Mouse (Mus musculus) layer of hippocampus, adult 8-10 months (tissue): ENCODE measurements around the gene Zfp30. TPM values are rescaled to one million over a fixed set of nuclear protein-coding genes. Genes with fewer than 3 reads are reported as not detected.
A peak's percentile ranks its signal among the peaks of the same experiment; 100 is the strongest.

ENCODE experiments used
- DNase-seq, 2 experiments: peaks; one replicate each; pipeline ENCODE4 v3.0.0; 2022; ENCODE audit warnings: low spot score in 2 of 2
- total RNA-seq, 4 experiments: library from RNA; stranded (reverse); gene quantifications; 2 replicates each; pipeline ENCODE4 v1.2.4; 2022

The Zfp30 gene
- 10 to 100 TPM; 10.2 to 11.7 (median 10.5) TPM for total RNA-seq

DNA sequence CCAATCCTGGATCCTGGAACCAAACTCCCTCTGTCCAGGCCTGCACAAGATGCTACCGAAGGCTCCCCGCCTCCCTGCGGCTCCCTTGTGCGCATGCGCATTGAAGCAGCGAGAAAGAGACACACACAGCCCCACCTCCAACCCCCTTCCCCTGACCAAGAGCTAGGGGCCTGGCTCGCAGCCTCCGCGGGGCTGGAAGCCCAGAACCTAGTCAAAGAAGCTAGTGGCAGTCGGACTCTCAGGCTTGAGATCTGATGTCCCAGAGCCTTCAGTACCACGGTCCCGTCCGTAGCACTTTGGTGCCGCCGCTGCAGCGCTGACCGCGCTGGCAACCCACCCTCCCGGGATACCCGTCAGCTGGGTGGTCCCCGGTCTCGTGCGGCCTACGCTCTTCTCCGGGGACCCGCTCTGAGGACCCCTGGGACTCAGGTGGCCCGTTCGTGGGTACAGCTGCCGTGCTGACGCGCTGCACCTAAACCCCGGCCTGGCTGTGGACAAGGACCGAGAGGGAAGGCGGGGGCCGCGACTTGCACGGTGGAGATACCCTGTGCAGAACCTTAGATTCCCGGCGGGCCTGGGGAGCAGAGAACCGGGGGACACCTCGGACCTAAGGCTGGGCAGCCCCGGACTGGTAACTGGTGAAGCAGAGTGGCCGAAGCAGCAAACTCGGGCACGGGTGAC is at the start of gene Zfp30:
TSS of gene Zfp30 (plus strand) at position 128 of the 681 bp plus-strand sequence.
- peak; percentile 81 to 85 for DNase-seq

DNA sequence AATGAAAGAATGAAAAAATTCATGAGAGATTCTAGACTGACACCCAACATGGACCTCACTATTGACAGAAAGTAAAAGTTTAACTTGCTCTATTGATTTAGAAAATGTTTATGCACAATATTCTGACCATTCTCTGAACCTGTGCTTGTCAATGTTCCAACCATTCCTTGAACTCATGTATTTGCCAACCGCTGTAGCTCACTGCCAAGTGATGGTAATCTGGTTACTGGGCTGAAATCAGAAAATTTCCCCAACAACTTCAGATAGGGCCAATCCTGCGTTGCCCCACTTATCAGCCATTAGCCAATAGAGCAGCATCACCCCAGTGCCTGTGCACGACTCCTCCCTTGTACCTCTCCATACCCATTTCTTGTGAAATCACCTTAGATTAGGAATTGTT is 41.5 kb upstream of the Zfp30 start:
- no peak for DNase-seq

DNA sequence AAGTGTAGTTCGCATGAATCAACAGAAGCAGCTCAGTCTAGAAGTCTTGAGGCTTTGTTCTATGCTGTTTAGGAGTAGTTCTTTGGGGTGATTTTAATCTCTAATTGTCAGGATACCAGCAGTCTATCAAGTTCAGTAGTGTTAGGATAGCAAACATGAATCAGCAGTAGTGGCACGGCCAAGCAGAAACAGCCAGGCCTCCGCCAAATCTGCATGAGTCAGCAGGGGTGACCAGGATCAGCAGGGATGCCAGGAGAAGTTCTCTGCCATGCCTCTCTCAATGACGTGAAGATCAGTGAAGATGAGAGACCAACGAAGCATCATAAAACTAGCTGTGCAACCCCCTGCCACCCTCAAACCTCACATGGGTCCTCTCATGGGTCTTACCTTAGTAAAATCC is 23.3 kb upstream of the Zfp30 start:
- no peak for DNase-seq

DNA sequence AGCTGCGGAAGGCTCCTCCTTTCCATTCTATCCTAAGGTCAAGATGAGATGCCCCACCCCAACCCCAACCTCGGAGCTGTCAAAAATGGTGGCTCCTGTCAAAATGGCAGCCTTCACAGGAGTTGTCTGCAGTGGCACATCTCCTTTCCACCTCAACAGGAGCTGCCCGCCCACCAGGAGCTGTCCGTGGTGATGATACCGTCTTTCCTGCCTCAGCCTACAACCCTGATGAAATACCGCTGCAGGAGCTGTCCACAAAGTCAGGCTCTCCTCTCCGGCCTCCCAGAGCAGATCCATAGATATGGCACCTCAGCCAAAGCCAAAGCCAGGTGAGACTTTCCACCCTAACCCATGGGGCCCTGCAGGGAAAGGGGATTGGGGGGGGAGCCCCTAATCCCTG is 19.1 kb upstream of the Zfp30 start:
- no peak for DNase-seq

DNA sequence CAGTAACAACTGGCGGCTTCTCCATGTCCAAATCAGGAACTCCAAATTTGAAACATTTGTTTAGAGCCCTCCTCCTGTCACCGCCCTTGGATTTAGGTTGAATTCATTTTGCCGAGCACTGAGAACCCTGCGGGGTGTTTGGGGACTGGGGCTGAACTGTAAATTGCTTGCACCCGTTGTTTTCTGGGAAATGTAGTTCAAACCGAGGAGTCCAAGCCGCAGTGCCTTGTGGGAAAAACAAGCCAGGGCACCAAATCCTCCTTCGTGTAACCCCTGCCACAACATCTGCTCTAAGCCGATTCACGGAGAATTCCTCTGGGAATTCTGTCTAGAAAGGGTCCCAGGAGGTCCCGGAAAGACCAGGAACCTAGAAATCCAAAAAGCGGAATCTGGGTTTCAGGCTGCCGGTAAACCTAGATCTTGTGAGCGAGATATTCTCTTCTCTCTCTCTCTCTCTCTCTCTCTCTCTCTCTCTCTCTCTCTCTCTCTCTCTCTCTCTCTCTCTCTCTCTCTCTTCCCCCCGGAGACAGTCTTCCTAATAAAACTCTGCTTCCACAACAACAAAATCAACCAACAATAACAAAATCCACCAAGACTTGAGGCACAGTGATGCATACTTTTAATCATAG is 16.6 kb upstream of the Zfp30 start:
- DNase-seq = peak; percentile 80 to 84

DNA sequence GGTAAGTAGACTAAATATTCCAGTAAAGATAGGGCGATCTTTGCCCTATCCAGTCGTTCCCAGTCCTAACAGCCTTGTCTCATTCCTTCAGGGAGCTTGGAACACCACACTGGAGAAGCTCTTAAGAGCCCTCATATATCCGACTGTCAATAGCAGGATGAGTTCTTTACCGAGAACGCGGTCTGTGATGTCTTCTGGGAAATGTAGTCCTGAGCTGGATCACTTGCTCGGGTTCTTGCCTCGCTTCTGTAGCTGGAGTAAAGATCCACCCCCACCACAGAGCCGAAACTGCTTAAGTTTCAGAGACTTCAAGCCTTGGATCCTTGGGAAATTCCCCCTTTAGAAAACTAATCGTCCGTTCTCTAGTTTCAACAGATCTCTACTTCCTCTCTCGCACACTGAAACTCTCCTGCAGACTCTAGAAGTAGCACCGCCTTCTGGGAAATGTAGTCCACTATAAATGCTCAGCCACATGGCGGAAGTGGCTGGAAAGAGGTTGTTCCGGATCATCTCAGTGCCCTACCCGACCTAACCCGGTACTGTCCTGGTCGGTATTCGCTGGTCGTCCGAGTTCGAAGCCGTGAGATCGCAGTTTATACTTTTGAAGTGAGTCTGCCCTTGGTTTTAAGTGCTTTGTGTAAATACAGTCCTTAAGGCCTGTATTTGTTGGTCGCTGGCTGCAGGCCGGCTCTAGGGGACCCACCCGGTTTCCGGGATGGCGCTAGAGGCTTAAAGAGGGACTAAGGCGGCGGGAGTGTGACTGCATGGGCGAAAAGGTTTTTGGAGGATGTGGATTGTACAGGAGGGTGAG is 15.5 kb upstream of the Zfp30 start, which contains the start of gene Zfp84:
TSS of gene Zfp84 (plus strand) at position 463 of the 811 bp plus-strand sequence.
- peak; percentile 89 to 92 for DNase-seq

DNA sequence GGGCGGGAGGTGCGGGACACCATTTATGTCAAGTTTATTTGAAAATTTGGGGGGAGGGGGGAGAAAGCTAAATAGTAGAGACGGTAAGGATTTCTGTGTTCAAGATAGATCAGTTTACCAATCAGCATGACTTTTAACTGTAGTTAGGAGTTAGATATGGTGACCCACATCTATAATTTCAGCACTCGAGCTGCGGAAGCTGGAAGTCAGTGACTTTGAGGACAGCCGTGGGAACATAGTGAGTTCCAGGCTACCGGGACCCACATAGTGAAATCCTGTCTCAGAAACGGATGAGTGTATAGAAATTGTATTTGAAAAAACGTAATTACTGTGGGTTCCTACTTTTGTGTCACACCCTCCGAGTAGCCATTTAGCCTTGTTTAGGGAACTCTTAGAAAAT is 14.8 kb upstream of the Zfp30 start:
- no peak for DNase-seq

DNA sequence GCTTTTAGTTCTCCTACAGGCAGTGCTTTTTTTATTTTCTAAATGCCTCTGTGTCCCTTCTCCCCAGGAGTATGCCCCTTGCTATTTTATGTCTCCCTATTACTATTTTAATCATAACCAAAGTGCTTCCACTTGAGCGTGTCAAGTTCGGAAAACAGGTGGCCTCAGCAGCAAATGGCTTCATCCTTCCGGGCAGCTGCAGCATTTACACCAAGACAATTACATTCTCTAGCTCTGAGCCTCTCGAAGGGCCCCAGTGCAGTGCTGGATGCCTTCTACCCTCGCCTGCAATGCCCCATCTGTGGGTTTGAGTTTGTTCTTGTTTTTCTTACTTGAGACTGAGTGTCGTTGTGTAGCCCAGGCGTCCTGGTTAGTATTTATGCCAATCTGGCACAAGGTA is 10.3 kb upstream of the Zfp30 start:
- no peak for DNase-seq

DNA sequence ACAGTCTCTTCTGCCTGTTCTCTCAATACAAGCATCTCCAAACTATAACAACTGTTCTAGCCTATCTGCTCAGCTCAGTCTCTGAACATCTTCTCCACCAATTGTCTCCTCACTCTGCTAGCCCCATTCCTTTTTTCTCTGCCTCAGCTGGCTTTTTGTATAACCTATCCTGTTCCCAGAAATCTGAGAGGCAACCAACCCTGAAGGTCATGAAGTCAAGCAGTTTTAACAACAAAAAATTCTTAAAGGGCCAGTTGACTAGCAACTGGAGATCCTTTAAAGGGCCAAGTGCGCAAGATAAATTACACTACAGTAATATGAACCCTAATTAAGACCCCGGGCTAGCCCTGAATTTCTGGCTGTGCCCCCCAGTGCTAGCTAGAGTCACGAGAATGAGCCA is 9.4 kb upstream of the Zfp30 start:
- no peak for DNase-seq

DNA sequence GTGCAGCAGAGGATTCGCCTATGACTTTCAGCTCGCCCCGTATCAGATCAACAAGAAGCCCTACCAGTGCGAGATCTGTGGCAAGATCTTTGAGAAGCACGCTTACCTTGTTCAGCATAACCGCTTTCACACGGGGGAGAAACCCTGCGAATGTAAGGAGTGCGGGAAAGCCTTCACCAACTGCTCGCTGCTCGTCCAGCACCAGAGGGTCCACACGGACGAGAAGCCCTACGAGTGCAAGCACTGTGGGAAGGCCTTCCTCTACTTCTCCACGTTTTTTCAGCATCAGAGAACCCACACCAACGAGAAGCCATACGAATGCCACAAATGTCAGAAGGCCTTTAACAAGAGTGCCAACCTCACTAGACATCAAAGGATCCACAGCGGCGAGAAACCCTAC is 7.2 kb upstream of the Zfp30 start:
- no peak for DNase-seq

DNA sequence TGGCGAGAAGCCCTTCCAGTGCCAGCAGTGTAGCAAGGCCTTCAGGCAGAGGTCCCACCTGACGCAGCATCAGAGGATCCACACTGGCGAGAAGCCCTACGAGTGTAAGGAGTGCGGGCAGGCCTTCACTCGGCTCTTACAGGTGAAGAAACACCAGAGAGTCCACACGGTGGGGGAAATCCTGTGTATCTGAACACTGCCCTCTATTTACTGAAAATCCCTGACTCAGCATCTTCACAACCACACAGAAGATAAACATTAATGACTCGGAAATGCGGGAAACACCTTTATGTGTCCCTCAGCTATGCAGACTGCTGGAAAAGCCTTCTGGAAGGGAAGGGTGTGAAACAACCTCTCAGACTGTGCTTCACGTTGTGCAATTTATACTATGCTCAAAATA is 6.4 kb upstream of the Zfp30 start:
- no peak for DNase-seq

DNA sequence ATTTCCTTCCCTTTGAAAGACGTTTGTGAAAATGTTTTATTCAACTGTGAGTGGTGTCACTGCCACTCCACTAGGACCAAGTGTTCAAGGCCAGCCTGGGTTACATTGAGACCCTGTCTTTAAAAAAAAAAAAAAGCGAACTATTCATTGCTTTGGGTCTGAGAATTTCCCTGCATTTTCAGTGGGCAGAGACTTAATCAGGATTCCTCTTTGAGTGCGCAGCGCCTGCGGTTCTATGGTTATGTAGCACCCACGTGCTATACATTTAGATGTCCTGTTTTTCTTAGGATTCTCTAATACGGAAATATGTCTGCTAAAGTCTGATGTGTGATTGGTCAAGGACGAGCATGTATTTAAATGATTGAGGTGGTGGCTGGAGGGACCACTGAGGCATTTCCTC is 1.2 kb downstream of the Zfp30 start:
- DNase-seq = no peak

DNA sequence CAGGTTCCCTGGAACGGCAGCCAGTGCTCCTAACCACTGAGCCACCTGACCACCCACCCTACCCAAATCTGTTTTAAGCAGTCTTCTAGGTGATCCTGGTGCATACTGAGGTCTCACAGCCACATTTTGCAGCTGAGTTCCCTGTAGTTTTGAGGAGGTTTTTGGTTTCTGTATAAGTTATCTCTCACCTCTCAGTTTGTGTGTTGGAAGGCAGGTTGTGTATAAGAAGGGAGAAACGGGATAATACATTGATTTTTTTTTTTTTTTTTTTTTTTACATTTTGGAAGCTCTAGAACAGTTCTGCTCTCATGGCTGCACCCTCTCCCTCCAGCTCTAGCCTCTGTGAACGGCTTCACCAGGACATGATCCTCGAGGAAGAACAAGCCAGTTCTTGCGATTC is 2.1 kb downstream of the Zfp30 start:
- DNase-seq = no peak

DNA sequence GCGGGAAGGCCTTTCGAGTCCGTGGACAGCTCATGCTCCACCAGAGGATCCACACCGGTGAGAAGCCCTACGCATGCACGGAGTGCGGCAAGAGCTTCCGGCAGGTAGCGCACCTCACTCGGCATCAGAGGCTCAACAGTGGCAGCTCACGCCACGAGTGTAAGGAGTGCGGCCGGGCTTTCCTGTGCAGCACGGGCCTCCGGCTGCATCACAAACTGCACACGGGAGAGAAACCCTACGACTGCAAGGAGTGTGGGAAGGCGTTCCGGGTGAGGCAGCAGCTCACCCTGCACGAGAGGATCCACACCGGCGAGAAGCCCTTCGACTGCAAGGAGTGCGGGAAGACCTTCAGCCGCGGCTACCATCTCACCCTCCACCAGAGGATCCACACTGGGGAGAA is 9.1 kb downstream of the Zfp30 start:
- no peak for DNase-seq

DNA sequence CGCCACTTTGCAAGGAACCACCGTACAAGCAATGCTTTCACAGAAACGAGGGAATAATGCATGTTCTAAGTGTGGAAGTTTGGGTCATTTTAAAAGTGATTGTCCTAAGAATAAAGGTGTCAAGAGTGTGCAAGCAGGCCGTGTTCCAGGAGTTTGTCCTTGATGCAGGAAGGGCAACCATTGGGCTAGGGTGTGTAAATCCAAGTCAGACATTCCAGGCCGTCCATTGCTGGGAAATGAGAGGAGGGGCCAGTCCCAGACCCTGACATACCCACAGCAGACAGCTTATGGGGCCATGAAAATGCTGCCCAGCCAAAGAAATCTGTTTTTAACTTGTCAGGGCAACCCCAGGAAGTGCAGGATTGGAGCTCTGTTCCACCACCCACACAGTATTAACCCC is 23.2 kb downstream of the Zfp30 start:
- DNase-seq = no peak

DNA sequence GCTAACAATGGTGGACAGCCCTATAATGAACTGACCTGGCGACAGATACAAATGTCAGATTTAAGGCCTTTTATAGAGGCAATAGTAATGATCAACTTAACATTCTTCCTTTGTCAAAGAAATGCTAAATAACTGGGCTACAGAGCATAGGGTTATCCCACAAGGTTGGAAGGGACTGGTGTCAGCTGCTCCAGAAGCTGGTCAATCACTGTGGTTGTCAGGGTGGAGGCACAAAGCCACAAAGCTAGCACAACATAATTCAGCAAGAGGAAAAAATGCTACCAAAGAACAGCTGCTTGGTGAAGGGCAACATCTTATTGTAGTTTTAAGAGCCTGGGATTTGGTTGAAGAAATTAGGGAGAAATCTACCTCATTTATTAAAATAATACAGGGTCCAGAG is 28.4 kb downstream of the Zfp30 start:
- no peak for DNase-seq

DNA sequence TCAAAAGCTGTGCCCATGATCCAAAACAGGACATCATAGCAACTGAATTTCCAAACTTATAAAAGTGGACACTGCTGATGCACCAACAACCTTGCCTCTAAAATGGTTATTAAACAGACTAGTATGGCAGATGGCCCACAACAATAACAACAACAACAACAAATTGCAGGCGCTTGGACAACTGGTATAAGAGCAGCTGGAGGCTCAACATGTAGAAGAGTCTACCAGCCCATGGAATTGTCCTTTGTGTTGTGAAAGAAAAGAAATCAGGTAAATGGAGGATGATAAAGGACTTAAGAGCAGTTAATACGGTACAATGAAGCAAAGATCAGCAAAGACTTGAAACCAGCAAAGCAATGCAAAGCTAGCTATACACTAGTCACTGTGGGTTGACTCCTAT is 30.6 kb downstream of the Zfp30 start:
- no peak for DNase-seq

DNA sequence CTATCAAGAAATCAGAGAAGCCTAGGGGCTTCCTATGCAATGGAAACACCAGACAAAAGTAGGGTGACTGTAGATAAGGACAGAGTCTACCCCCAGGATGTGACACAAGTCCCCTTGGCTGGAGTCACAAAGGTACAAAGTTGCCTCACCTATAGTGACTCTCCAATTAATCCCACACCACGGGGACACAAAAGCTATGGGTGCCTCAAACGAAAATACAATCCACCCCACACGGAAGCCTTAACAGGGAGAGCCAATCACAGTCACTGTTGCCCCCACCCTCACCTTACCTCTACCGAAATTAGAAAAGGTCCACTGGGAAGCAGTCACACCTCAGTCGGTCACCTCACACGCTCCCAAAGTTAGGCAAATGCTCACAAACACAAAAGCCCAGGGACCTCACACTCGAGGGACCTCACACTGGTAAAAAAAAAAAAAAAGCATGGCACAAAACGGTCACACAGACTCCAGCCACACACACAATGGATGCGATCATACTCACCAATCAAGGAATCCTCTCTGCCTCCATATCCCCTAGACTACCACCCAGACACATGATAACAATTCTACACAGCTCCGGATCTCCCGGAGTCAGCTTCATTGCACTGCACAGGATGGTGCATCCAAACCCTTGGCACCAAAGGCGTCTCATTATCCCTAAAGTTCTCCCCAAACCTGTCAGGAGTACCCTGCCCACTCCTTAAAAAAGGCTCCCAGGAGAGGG is 31.4 kb downstream of the Zfp30 start:
- DNase-seq = no peak

DNA sequence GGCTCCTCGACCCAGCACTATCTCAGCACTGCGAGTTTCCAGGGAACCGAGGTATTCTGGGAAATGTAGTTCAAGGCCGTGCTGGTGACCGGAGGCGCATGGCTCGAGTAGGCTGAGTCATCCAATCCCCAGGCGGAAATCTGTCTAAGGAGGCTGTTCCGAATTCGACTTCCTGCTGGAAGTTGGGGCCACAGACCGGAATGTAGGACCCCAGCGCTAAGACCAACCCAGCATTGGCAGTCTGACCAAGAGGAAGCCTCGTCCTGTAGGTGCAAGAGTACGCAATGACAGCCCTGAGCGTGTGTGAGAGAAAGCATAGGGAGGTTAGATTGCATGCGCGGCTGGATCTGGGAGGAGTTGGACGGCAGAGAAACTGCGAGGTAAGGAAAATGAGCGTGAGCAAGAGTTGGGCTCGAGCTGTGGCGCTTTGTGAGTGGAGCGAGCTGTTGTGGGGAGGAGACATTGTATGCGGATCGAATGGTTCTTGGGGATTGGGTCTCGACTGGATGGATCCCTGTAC is 32.2 kb downstream of the Zfp30 start, which contains the start of gene Zfp790:
TSS of gene Zfp790 (plus strand) at position 205 of the 520 bp plus-strand sequence.
- peak; percentile 91 for DNase-seq

DNA sequence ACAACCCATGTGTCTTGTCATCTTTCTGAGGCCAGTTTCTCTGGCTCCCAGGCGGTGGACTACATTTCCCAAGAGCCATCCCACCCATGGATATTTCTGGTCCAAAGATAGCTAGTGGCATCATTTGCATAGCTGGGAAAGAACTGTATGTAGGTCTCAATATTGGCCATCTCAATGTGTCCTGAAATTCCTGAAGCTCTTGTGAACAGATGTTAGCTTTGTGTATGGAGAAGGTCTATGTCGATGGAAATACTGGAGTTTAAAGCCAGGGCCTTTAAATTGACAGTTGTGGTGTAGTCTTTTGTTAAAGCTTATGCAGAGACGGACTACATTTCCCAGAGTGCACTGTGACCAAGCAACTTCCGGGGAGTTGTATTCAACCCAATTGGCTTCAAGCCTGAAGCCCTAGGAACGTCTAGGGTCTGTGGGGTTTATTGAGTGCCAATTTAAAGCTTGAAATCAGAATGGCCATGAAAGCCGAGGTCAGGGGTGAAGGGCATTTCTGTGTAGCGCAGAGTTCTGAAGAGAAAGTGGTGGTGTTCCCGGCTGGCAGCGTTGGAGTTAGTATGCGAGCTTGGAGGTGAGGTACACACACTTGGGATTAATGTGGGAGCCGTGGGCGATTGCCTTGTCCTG is 34.9 kb downstream of the Zfp30 start:
- DNase-seq = peak; percentile 68 to 70

DNA sequence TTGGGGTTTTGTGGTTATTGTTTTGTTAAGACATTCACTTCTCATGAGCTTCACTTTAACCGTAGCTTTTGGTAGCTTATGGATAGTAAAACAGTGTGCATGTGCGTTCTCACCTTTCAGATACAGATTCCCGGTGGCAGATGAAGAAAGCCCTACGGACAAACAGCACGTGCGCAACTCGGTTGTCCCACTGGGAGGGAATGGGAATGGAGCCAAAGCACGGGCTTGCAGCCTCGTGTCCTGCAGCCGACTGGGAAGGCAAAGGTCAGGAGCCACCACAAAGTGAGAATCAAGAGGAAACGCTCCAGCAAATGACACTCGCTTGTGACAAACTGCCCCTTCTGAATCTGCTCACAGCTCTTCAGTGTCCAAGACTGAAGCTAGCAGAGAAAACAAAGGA is 44.2 kb downstream of the Zfp30 start:
- DNase-seq = no peak
